Mouse (Mus musculus): ENCODE data around the gene Ttyh2.
A peak's percentile ranks its signal among the peaks of the same experiment; 100 is the strongest.

The Ttyh2 gene

GRCm38 (mm10) chr11:114682321-114682900 lies 7.2 kb downstream of the Ttyh2 start:
- no peak for DNase-seq

GRCm38 (mm10) chr11:114683029-114683721 lies 7.9 kb downstream of the Ttyh2 start:
- peak in 1 of 2 experiments; percentile 61 for DNase-seq

- DNase-seq: peak; percentile 49 to 61
These were observed 8.7 kb downstream of the Ttyh2 start for GRCm38 (mm10) chr11:114683722-114684621.

GRCm38 (mm10) chr11:114684627-114685373 lies 9.6 kb downstream of the Ttyh2 start:
- DNase-seq: peak; percentile 99

GRCm38 (mm10) chr11:114685526-114686040 lies 10.4 kb downstream of the Ttyh2 start:
- peak; percentile 50 to 68 for DNase-seq

- DNase-seq: peak; percentile 81 to 86
These were observed 11.2 kb downstream of the Ttyh2 start for GRCm38 (mm10) chr11:114686221-114686959.

- DNase-seq: peak in 1 of 2 experiments; percentile 52
These were observed 12.4 kb downstream of the Ttyh2 start for GRCm38 (mm10) chr11:114687574-114688188.

- peak in 1 of 2 experiments; percentile 56 for DNase-seq
These were observed 13.5 kb downstream of the Ttyh2 start for GRCm38 (mm10) chr11:114688729-114689128.

- no peak for DNase-seq
These were observed 15.0 kb downstream of the Ttyh2 start for GRCm38 (mm10) chr11:114690192-114690591.

- no peak for DNase-seq
These were observed 16.4 kb downstream of the Ttyh2 start for GRCm38 (mm10) chr11:114691454-114692182.

GRCm38 (mm10) chr11:114692601-114693000 lies 17.4 kb downstream of the Ttyh2 start:
- no peak for DNase-seq

- no peak for DNase-seq
These were observed 18.2 kb downstream of the Ttyh2 start for GRCm38 (mm10) chr11:114693456-114693855.

- no peak for DNase-seq
These were observed 19.2 kb downstream of the Ttyh2 start for GRCm38 (mm10) chr11:114694451-114694850.

GRCm38 (mm10) chr11:114698496-114698895 lies 23.3 kb downstream of the Ttyh2 start:
- DNase-seq: no peak

GRCm38 (mm10) chr11:114699511-114699910 lies 24.3 kb downstream of the Ttyh2 start:
- no peak for DNase-seq

GRCm38 (mm10) chr11:114702311-114702995 lies 27.2 kb downstream of the Ttyh2 start:
- DNase-seq: no peak

GRCm38 (mm10) chr11:114702996-114703361 lies 27.7 kb downstream of the Ttyh2 start:
- DNase-seq: no peak

- DNase-seq: peak; percentile 64 to 74
These were observed 29.1 kb downstream of the Ttyh2 start for GRCm38 (mm10) chr11:114704071-114704913.

- DNase-seq: no peak
These were observed 31.1 kb downstream of the Ttyh2 start for GRCm38 (mm10) chr11:114706358-114706757.
